Mouse (Mus musculus): Measurements from ENCODE around the gene Rsg1.
A peak's percentile ranks its signal among the peaks of the same experiment; 100 is the strongest.

Gene Rsg1

DNA sequence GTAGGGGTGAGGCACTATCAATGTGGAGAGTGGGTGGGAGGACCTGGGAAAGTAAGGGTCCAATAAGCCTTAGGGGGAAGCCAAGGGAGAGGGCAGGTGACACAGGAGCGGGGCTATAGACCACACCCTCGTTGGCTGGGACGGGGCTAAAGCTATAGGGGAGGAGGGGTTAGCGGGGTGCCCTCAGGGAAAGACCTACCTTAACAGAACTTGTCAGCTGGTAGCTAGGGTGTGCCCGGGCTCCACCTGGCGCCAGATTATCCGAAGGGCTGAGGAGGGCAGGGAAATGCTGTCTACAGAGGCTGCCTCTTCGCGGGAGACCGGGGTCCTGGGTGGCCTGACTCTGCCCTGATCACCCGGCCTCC, 34.8 kb downstream of the Rsg1 start:
- DNase-seq, result no peak

DNA sequence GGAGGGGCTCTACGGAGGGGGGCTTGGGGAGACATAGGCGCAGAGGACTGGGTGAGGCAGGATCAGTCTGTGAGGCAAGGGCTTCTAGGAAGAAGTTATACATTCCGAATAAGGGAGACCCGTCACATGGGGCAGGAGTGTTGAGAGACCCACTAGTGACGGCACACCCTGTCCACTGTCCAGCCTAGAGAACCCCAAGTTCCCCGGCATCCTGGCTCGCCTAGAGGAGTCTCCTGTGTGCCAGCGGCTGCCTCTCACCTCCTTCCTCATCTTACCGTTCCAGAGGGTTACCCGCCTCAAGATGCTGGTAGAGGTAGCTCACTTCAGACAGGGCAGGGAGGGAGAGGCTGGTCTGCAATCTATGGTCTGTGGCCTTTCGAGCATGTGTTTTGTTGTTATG, 35.6 kb downstream of the Rsg1 start:
- no peak for DNase-seq

DNA sequence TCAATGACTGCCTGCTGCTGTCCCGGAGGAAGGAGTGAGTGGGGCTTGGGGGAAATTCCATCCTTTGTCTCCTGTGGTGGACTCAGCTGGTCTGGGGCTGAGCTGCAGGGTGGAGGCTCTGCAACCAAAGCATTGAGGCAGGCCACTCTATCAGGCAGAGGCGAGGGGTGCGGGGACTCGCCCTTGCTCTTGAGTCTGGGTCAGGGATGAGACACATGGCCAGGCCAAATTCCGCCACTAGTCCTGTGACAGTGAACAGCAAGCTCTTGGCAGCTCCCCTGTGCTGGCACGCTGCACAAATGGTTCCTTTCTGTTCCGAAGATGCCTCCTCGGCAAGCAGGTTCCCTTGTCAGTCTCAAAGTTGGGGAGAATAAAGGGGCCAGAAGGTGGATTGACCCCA, 37.3 kb downstream of the Rsg1 start:
- no peak for DNase-seq

DNA sequence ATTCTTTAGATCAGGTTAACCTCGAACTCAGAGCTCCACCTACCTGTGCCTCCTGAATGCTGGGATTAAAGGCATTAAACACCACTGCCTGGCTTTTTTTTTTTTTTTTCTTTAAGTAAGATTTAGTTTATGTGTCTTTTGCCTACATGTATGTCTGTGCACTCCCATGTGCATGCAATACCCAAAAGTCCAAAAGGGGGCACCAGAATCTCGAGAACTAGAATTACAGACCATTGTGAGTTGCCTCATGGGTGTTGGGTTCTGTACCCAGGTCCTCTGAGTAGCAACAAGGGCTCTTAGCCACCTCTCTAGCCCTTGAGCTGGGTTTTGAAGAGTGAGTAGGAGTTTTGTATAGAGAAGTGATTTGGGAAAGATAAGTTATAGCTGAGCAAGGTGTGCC, 38.9 kb downstream of the Rsg1 start:
- no peak for DNase-seq

DNA sequence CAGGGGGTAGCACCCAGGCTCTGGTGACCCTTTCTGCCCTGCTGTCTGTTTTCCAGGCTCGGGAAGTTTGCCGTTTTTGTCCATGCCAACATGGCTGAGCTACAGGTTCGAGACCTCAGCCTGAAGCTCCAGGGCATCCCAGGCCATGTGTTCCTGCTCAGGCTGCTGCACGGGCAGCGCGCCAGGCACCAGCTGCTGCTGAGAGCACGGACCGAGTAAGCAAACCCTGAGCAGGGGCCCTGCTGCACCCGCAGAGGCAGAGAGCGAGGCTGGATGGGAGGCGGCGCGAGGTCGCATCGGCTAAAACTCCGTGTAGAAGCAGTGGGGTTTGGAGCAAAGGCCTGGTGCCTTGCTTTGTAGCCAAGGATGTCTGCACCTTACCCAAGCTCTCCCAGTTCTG, 40.5 kb downstream of the Rsg1 start:
- DNase-seq, result no peak

DNA sequence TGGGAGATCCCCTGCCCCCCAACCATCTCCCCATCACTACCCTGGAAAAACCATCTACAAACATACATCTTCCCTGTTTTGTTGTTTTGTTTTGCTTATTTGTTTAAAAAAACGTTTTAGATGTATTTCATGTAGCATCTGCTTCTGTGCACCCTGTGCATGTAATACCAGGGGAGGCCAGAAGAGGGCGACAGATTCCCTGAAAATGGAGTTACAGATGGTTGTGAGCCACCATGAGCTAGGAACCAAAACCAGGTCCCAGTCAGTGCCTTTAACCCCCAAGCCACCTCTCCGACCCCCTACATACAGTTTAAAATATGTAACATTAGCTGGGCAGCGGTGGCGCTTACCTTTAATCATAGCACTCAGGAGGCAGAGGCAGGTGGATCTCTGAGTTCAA, 43.7 kb downstream of the Rsg1 start:
- no peak for DNase-seq

DNA sequence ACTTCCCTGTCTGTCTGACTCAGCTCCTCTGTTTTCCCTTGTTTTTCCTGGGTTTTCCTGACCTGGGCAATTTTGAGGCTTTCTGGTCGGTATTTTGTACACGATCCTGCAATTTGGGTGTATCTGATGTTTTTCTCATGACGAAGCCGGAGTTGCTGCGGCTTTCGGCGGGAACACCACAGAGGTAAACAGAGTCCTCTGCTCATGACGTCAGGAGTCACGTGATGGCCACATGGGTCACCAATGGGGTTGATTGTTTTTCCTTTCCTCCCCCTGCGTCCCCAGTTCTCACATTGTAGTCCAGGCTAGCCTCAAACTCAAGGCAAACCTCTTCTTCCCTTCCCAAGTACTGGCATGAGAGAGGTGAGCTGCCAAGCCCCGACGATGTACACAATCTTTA, 45.7 kb downstream of the Rsg1 start:
- no peak for DNase-seq

DNA sequence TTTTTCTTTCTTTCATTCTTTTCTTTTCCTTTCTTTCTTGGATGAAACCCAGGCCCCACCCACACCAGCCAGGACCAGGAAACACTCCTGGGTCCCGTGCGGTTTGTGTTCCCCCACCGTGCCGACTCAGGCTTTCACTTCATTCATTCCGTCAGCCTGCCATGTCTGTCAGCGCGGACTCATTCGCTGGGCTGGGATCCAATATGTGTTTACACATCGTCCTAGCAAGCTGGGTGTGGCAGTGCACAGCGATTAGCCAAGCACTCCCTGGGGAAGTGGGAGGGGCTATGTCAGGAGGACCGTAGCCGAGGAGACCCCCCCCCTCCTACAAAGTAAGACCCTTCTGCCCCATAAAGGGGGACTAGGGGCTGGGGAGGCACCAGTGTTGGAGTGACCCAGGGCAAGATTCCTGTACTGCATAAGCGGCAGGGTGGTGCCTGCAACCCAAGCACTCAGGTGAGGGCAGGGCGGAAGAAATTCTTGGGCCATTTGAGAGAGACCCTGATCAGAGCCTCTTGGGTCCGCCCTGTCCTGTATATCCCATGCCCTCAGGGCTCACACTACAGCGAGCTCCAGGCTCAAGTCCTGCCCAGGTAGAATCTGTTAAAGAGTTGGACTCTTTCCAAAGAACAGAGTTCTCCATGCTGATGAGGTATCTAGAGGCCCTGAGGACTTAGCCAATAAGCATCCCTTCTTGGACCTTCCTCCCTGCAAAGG, 46.4 kb downstream of the Rsg1 start:
- DNase-seq, result no peak

DNA sequence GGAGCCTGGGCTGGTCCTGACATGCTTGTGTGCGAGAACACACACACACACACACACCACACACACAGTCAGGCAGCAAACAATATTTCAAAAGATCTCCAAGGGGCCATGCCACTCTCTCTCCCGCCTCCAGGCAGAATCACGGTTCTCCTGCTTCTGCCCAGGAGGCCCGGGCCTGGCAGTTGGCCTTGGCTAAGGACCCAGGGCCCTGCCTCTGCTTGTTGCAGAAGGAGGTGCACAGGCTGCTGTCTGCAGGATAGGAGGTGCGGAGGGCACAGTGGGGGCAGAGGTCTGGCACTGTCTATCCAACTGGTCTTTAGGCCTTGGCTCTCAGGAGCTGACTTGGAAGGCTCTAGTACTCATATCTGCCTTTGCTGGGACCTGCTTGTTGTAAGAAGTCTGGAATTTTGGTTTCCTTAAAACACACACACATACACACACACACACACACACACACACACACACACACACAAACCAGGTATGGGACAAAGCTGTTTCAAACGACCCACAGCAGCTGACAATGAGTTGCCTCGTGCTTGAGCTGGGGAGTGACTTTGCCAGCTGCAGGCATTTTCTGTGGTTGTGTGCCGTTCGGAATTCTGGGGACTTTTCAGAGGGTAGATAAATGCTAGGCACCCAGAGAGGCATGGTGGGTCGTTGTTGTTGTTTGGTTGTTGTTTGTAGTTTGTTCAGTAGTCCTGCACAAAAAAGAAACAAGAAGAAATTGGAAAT, 49.3 kb downstream of the Rsg1 start:
- no peak for DNase-seq

DNA sequence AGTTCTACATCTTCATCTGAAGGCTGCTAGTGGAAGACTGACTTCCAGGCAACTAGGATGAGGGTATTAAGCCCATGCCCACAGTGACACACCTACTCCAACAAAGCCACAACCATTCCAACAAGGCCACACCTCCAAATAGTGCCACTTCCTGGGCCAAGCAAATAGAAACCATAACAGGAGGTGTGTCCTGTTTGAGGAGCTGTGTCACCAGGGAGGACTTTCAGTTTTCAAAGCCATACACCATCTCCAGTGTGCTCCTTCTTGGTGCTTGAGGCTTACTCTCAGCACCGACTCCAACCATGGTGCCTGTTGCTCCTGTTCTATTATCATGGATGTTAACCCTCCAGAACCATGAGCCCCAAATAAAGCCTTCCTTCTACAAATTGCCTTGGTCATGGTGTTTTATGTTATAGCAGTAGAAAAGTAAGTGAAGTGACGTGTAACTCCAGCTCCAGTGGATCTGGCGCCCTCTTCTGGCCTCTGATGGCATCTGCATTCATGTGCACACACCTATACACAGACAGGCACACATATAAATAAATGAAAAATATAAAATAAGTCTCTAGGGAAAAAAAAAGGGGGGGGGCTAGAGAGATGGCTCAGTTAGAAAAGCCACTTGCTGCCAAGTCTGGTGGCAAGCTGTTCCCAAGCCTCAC, 52.4 kb downstream of the Rsg1 start:
- no peak for DNase-seq

DNA sequence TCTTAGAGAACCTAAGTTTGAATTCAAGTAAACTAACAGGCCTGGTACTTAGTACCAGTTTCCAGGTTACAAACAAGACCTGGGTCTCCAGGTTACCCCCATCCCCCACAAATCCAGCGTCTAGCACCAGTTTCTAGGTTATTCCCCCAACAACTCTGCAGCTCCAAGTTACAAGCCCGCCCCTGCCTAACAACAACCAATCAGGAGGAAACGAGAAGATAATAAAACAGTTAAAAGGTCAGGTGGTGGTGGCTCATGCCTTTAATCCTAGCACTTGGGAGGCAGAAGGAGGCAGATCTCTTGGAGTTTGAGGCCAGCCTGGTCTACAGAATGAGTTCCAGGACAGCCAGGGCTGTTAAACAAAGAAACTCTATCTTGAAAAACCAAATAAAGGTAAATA, 53.5 kb downstream of the Rsg1 start:
- DNase-seq, result no peak

DNA sequence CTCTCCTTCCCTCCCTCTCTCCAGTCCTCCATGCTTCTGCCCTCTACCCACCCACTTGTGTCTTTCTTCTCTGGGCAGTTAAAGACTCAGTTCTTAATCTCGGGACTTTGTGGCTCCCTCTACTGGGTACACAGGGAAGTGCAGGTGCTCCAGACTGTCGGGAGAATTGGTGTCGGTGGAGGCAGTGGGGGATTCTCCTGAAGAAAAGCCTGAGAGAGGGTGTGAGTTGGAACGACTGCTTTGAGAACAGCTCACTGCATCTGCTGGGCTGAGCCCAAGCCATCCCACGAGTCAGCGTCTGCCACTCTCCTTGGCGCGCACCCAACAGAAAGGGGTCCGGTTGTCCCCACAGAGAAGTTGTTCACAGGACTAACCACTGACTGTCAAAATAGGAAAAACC, 54.1 kb downstream of the Rsg1 start:
- peak; percentile 30 for DNase-seq

DNA sequence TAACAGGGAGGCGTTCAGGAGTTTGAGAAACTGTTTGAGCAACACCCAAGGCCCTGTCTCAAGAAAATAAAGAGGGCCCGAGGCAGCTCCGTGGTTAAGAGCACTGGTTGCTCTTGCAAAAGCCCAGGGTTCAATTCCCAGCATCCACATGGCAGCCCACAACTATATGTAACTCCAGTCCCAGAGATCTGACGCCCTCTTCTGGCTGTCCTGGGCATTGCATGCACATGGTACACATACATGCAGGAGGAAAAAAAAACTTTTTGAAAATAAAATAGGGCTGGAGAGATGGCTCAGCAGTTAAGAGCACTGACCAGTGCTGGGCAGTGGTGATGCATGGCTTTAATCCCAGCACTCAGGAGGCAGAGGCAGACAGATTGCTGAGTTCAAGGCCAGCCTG, 54.6 kb downstream of the Rsg1 start:
- DNase-seq, result no peak

DNA sequence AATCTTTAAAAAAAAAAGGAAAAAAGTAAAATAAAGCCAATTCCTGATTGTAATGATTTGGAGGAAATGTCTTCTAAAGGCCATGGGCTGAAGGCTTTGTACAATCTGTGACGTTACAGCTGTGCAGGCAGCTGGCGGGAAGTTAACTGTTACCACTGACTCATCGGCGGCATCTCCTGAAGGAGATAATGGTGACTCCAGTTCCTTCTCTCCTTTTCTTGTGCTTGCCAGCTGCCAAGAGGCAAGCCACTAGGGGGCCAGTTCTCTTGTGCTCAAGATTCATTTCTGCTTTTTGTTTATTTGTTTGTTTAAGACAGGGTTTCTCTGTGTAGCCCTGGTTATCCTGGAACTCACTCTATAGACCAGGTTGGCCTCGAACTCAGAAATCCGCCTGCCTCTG, 55.3 kb downstream of the Rsg1 start:
- DNase-seq, result no peak

DNA sequence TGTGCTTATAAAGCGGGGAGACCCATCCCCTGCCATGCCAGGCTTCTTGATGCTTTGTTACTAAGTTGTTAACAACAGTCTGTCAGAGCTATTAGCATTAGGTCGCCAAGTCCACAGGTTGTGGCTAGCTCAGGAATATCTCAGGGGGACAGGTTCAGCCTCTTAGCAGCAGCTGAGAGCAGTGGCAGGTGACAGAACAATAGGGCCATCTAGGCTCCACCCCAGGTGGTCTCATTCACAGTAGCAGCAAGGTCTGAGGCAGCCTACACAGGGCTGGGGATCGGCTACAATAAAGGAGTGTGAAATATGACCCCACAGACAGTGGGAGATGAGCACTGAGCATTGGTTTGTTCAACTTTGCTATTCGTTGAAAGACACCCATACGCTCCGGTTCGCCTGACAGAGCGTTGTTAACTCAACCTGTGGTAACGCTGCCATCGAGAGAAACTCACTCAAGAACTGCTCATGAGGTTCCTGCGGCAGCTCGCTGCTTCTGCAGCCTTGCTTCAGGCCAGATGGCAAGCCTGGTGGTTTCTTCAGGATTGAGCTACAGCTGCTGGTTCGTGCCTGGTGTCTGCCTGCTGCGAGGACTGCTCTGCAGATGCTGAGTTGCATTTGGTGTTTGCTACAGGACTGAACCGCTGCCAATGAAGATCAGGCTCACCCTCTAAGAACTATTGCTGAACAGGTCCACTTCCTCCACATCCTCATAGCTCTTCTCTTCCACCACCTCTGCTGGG, 56.6 kb downstream of the Rsg1 start:
- DNase-seq, result no peak

DNA sequence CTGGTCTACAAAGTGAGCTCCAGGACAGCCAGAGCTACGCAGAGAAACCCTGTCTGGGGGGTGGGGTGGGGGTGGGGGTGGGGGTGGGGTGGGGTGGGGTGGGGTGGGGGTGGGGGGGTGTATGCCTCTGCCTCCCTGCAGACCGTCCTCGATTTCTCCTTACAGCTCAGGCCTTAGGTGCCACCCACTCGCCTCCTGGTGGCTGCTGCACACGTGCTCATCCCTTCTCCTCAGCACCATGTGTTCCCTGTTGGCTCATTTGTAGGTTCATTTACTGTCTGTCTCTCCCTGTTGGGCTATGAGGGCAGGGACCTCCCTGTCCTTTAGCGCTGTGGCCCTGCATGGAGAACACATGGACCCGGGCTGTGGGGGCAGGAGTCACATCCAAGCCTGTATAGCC, 57.5 kb downstream of the Rsg1 start:
- DNase-seq, result no peak

DNA sequence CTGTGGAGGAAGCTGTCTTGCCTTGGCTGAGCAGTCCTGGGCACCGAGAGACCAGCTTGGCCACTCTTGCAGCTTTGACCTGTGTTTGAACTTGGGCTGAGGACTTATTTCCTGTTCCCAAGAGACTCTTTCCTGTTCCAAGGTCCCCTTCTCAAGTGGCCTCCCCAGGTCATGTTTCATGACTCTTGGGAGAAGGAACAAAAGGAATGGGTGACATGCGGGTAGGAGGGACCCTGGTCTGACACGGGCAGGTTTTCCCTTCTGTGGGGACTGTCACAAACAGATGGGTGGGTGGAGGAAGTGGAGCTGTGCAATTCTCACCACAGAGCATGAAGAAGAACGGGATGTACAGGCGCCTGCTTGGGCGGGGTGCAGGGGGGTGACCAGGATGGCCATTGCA, 58.0 kb downstream of the Rsg1 start:
- no peak for DNase-seq

DNA sequence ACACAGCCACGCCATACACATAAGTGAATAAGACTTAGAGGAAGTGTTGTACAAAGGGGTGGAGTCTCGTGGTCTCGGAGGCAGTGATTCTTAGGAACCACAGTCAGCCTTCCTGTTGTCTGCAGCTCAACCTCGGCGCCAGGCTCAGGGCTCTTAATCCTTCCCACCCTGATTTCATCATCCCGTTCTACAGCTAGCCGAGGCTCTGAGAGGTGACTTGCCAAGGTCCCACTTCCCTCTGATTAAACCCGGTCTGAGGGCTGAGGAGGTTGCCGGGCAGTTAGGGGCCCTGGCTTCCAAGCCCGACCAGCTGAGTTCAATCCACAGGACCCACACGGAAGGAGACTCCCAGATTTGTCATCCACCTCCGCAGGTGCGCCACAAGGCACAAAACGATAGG, 59.1 kb downstream of the Rsg1 start:
- no peak for DNase-seq

DNA sequence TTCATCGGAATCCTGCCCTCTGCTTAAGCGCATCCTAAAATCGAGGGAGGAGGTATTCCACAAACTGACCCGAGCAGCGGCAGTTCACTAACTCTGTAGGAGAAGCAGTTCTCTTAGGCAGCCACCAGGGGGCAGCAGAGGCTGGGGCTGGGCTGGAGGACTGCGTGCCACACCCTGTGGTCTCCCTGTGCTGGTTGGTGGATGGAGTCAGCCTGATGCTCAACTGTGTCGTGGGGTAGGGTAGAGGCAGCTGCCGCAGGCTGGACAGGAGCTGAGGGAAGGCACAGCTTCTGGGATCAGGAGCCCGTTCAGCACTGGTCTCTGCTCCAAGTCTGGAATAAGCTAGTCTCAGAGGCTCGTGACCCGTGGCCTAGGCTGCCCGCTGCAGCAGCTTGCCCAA, 59.5 kb downstream of the Rsg1 start:
- peak; percentile 55 for DNase-seq

DNA sequence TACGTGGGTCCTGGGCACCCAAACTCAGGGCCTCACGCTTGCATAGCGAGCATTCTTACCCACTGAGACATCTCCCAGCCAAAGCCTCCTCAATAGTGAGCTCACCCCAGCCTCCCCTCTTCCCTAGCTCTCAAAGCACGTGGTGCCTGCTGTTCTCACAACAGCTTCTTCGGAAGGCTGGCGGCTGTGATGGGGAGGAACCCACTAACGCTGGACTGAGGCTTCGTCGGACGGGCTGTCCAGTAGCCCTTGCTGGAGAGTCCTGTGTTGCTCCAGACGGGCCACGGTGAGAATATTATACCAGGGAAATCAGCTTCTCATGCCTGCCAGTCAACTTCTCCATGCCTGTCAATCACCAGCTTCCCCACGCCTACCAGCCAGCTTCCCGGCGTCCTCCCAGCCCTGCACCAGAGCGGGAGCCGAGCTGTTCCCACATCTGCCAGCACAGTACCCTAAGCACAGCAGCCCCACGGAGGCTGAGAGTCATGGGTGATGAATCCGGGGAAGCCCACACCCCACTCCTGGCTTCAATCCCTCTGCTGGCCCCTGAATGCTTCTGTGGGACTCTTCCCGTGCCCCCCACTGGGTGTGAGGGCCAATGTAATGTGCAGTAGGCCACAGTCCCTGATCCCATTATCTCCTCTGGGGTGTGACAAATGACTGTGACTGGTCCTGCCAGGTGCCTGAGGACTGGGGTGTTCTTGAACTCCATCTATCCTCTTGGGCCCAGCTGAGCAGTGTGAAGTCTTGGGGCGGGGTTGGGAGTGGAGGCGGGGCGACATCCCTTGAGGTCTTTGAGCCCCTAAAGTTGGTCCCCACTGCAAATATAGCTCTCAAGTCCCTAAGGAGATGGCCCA, 61.0 kb downstream of the Rsg1 start:
- no peak for DNase-seq
